Mouse (Mus musculus): Measurements from ENCODE around the gene Lasp1. TPM values are rescaled to one million over a fixed set of nuclear protein-coding genes. Genes with fewer than 3 reads are reported as not detected.
"Not testable (repeated sequence)": the region's sequence is repeated elsewhere in the genome, so short reads cannot be mapped to it uniquely, and the experiment has no call there.

Lasp1 gene
- total RNA-seq, 2 experiments from 2014 or later = 14.2 to 15.4 TPM

DNA sequence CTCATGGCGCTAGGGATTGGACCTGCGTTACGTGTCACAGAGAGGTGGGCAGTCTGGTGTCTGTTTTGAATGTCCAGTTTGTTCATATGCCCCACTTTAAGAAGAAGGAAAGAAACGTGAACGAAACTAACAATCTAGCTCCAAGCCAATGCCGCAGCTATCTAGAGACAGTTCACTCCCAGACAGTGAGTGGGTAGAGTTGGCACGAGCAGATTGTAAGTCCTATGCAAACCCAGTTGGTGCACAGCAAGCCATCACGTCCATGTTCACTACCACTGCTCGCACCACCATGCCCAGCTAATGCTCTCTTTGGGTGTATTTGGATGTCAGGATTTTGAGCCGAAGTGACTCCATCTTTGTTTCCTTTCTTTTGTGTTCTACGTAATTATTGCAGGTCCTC, 25.4 kb downstream of the Lasp1 start:
- no peak for DNase-seq
- intact Hi-C loops (cut with DNase I) = no loop called here

DNA sequence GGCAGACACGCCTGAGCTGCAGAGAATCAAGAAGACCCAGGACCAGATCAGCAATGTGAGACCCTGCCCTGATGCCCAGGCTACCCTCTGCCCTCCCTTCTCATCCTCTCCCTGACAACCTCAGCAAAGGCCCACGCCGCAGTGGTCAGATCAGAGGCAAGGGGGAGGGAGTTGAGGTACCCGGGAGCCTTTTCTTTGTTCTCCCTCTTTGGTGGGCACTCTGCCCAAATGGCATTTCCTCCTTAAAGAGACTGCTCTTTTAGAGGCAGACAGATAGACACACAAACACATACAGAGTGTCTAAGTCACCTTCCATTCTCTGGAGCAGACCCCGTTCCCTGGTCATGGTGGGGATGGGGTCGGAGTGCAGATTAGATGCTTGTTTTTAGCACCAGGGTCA, 26.1 kb downstream of the Lasp1 start:
- no peak for DNase-seq
- intact Hi-C loops (cut with DNase I) = loop anchor here (5.0 kb wide), 1 partner anchor 33 kb away; no protein-coding TSS in a partner anchor

DNA sequence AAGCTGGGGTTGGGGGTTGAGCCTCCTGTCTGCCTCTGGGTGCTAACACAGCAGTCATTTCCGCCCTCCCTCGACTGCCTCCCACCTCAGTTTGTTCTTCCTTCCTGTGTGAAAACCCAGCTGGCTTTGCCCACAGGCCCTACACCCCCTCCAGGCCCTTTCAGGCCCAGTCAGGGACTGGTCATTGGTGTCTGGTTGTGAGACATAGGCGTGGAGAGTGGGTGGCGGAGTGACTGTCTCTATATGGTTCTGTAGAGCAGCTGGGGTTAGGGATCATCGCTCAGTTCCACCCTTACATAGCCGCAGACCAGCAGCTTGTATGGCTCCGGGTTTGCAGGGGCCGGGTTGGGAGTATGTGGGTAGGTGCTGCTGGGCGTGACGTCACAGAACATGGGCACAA, 26.5 kb downstream of the Lasp1 start:
- no peak for DNase-seq
- intact Hi-C loops (cut with DNase I) = loop anchor here (5.0 kb wide), 1 partner anchor 33 kb away; no protein-coding TSS in a partner anchor

DNA sequence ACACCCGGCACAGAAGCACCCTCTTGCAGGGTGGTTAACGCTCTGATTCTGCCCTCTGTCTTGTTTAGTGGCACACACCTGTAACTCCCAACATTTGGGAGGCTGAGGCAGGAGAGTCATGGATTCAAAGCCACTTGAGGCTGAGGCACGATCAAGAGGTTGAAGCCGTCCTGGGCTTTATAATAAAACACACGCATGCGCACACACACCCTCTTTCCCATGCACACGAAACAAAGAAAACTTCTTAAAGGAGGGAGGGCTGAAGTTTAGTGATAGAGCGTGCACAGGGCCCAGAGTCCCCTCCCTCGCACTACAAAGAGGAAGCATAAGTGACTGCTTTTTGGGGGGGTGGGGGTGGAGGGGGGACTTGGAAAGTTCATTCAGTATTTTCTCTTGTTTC, 27.2 kb downstream of the Lasp1 start:
- DNase-seq = no peak
- intact Hi-C loops (cut with DNase I) = loop anchor here (5.0 kb wide), 1 partner anchor 34 kb away; no protein-coding TSS in a partner anchor

DNA sequence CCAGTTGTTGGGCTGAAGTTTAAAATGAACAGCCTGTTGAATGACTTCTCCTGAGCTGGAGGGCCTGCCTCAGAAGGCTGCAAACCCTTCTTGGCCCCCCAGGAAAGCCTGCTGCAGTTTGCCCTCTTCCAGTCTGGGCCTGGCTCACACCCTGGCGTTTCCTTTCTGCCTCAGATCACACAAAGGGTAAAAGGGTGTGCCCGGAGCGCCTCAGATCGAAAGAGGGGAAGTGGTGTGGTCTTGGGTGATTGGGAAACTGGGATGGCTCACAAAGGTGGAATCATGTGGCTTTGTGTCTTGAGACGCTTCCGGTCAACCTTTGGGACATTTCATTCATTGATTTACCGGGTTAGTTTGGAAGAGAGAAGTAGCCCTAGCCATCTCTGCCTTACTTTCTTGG, 27.6 kb downstream of the Lasp1 start:
- intact Hi-C loops (cut with DNase I) = loop anchor here (5.0 kb wide), 1 partner anchor 34 kb away; no protein-coding TSS in a partner anchor
- no peak for DNase-seq

DNA sequence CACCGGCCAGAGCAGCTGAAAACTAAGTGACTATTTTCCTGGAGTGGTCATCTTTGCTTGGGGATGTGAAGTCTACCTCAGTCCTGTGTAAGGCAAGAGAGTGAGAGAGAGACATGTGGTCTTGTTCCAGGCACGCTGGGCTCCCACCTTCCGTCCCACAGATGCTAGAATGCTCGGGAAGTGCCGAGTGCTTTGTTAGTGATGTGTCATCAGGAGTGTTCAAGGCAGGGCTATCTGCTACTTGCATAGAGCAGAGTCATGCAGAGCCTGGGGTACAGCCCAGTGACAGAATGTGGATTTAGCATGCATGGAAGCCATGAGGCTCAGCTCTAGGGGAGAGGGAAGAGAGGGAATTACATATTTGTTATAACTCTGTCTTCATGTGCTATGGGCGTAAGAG, 28.9 kb downstream of the Lasp1 start:
- intact Hi-C loops (cut with DNase I) = loop anchor here (5.0 kb wide), 1 partner anchor 35 kb away; no protein-coding TSS in a partner anchor
- DNase-seq = peak in 1 of 2 experiments; percentile 11

DNA sequence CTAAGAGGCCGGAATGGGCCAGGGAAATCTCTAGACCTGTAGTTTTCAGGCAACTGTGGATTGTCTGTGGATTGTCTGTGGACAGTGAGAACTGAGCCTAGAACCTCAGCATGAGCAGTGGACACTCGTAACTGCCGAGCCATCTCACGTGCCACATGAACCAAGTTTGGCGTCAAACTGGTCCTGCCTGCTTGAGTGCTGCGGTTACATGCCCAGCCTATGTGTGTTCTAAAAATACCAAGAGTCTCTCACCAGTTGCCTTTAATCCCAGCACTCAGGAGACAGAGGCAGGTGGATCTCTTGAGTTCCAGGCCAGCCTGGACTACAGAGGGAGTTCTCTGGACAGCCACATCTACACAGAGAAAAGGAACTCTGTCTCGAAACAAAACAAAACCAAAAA, 30.6 kb downstream of the Lasp1 start:
- DNase-seq = no peak
- intact Hi-C loops (cut with DNase I) = loop anchor here (5.0 kb wide), 1 partner anchor 37 kb away; no protein-coding TSS in a partner anchor

DNA sequence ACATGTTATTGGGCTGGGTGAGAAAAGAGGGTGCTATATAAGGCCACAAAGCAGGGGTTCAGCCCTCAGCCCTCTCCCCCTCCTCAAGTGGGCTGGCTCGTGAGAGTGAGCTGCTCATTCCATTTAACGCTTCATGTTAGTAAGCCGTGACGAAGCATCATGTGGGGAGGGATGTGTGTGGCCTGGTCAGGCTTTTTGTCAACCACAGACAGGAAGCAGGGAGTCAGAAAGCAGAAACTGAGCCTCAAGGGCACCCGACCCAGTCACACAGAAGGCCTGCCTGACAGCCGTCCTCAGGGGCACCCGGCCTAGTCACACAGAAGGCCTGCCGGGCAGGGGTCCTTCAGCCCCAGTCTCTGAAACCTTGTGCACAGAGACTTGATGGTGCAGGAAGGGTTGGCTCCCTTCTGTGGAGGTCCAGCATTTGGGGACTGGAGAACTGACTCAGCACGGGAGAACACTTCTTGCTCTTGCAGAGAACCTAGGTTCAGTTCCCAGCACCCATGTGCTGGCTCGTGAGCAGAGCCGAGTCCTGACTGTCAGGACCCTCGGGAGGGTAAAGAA, 31.2 kb downstream of the Lasp1 start:
- DNase-seq = no peak
- intact Hi-C loops (cut with DNase I) = loop anchor here (5.0 kb wide), 1 partner anchor 38 kb away; no protein-coding TSS in a partner anchor

DNA sequence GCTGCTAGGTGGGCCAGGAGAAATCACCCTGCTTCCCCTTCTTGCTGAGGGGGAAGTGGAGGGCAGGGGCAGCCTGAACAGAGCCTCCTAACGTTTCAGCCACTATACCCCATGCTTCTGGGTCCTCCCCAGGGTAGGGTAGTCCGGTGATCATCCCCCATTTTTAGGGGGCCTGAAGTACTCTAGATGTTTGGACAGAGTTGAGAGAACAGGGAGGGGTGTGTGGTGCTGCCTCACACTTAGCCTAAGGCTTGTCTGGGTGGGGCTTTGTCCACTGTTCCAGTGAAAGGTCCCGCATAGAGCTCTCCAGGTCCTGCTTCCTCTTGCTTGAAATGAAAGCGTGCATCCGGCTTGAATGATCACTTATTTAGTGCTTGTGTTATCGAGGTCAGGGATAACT, 31.7 kb downstream of the Lasp1 start:
- intact Hi-C loops (cut with DNase I) = no loop called here
- no peak for DNase-seq

DNA sequence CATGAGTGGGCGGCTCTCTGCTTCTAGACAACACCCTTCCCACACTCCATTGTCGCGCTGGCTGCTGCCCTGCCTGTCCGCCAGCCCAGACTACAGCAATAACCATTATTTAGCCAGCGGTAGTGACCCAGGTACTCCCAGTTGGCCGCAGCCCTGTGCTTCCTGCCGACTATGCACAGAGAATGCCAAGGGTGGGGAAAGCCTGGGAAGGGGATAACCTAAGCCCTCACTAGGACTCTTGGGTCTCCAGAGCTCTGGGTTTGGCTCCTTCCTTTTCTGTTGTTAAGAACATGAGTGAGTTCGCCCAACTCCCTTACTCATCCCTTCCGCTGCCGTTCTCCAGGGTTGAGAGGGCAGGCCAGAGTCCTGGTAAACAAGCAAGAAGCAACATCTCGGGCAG, 33.2 kb downstream of the Lasp1 start:
- intact Hi-C loops (cut with DNase I) = no loop called here
- no peak for DNase-seq

DNA sequence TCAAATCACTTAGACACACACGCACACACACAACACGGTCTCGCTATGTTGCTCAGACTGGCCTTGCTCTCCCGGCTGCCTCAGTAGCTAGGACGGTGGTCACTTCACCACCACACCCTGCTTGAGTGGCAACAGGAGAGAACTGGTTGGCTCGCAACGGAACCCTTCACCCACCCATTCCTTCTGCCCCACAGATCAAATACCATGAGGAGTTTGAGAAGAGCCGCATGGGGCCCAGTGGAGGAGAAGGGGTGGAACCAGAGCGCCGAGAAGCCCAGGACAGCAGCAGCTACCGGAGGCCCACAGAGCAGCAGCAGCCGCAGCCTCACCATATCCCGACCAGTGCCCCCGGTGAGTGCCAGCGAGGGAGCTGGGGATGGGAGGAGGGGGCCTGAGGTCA, 34.6 kb downstream of the Lasp1 start:
- intact Hi-C loops (cut with DNase I) = no loop called here
- no peak for DNase-seq

DNA sequence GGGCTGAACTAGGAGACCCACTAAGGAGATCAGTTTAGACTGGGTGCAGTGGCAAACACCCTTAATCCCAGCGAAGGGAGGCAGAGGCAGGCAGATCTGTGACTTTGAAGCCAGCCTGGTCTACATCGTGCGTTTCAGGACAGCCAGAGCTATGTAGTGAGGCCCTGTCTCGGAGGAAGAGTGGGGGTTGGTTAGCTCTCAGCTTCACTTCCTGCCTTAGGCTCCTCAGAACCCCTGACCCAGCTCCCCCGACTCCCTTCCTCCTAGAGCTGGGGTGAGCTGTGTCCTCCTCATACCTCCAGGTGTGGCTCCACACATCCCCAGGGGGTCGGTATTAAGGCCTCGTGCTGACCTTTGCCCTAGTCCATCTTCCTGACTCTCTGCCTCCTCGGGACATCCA, 37.7 kb downstream of the Lasp1 start:
- intact Hi-C loops (cut with DNase I) = loop anchor here (5.0 kb wide), 1 partner anchor 39 kb away; the partner anchor contains the start of gene Lasp1
- no peak for DNase-seq

DNA sequence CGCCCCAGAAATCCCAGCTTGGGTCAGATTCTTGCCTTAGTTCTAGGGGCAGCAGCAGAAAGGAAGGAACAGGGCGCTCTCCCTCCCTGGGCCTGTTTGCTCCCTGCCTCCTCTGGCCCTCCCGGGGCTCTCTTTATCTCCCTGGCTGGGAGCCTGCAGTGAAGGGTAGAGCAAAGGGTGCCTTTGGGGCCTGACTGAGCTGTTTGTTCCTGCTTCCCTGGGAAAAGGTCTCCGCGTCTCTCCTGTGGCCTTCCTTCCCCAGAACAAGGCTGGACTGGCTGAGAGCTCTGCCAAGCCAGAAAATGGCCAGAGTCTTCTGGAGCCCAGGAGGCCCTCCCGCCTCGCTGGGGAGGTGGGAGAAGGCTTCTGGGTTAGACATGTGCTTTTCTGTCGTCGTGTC, 38.3 kb downstream of the Lasp1 start:
- intact Hi-C loops (cut with DNase I) = loop anchor here (5.0 kb wide), 1 partner anchor 40 kb away; the partner anchor contains the start of gene Lasp1
- not testable (repeated sequence) for DNase-seq

DNA sequence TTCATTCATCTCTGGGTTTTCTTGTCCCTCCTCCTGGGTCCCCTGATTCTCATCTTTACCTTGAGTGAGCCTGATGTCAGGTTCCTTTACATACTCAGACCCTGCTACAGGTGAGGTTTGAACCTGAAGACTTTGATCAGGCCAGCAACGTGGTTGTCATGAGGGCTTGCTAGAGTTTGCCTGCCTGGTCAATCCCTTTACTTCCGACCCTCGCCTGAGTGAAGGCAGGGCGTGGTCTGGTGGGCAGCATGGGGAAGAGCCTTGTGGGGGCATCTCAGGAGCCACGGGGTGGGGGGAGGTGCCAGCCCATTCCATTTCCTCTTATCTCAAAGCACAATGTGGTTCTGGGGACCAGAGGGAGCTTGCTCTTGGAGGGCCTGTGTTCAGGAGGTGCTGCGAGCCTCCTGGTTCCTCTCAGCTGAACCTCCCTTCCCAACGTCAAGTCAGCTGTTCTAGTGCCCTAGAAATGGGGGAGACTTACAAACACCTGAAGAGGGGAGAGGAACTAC, 38.9 kb downstream of the Lasp1 start:
- intact Hi-C loops (cut with DNase I) = loop anchor here (5.0 kb wide), 1 partner anchor 40 kb away; the partner anchor contains the start of gene Lasp1
- DNase-seq = no peak

DNA sequence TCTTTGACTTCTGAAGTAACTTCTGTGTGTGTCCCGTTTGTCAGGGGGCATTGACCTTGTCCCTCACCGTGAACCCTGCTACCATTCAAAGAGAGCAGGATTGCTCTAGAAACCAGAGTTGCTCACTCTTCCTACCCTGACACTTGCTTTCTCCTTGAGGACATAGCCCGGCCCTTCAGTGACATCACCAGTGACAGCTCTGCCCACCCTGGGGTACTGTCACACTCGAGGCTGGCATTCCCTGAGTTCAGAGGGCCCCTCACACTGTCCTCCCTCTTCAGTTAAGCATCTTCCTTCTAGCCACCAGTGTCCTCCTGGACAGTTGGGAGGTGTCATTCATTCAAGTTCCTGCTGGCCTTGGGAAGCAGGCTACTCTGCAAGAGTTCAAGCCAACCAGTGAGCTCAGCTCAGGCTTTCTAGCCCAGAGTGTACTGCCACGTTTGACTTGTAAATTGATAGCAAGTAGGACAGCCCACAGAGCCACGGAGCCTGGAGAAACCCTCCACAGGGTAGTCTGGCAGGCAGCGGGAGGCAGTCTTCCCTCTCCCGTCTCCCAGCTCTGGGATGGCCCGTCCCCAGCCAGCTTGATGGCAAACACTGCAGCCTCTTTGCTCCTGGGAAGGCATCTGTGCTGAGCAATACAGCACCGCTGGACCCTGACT, 40.1 kb downstream of the Lasp1 start:
- DNase-seq = no peak
- intact Hi-C loops (cut with DNase I) = loop anchor here (5.0 kb wide), 1 partner anchor 42 kb away; the partner anchor contains the start of gene Lasp1

DNA sequence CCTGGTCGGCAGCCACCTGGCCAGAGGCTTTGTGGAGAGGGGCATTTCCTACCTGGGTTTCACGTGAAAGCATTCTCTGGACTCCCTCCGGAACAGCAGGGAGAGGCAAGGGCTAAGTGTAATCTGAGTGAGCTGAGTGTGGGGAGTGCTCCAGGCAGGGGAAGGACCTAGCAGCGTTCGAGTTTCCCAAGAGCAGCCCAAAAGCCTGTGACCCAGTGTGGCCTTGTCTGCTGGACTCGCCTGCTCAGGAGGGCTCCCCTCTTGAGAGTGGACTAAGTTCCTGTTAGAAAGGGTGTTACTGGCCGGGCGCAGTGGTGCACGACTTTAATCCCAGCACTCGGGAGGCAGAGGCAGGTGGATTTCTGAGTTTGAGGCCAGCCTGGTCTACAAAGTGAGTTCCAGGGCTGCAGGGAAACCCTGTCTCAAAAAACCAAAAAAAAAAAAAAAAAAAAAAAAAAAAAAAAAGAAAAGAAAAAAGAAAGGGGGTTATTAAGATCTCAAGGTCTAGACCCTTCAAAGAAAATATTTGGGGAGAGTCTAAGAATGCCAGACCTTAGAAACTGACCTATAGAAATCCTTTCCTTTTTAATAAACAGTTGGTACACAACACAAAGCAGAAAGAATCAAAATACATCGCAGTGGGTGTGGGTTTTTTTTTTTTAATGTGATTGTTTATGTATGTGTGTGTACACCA, 40.8 kb downstream of the Lasp1 start:
- intact Hi-C loops (cut with DNase I) = loop anchor here (5.0 kb wide), 1 partner anchor 42 kb away; the partner anchor contains the start of gene Lasp1
- DNase-seq = no peak

DNA sequence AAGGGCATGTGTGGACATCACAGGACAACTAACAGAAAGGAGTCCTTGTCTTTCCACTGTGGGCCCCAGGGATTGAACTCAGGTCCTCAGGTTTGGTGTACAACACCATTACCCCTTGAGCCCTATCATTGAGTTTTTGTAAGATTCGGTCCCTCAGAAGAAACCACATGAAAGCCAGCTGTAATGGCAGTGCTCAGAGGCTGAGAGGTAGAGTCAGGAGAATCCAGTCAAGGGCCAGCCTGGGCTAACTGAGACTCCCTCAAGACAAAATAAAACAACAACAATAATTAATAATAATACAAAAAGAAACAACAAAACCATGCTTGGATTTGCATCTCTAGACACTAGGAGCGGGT, 41.3 kb downstream of the Lasp1 start:
- intact Hi-C loops (cut with DNase I) = no loop called here
- DNase-seq = no peak

DNA sequence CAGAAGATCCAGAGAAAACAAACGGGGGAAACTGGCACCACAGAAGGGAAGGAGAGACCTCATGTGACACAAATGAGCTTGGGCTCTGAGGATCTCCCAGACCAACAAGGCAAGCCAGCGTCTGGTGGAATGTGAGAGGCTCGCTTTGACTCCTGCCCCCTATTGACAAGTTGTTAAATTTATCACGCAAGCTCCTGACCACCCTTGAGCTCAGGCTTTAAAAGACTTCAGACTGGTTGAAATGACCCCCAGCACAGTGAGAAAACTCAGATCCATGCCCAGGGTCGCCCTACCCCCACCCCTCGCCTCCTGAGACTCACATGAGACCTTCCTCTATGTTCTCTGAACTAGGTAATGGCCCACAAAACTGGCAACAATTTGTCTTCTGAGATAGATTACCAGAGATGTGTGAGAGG, 41.7 kb downstream of the Lasp1 start, which contains the start of gene B230217C12Rik:
Gene B230217C12Rik (plus strand): TSS at position 242 of the 416 bp plus-strand sequence.
- intact Hi-C loops (cut with DNase I) = no loop called here
- peak in 1 of 2 experiments; percentile 15 for DNase-seq

DNA sequence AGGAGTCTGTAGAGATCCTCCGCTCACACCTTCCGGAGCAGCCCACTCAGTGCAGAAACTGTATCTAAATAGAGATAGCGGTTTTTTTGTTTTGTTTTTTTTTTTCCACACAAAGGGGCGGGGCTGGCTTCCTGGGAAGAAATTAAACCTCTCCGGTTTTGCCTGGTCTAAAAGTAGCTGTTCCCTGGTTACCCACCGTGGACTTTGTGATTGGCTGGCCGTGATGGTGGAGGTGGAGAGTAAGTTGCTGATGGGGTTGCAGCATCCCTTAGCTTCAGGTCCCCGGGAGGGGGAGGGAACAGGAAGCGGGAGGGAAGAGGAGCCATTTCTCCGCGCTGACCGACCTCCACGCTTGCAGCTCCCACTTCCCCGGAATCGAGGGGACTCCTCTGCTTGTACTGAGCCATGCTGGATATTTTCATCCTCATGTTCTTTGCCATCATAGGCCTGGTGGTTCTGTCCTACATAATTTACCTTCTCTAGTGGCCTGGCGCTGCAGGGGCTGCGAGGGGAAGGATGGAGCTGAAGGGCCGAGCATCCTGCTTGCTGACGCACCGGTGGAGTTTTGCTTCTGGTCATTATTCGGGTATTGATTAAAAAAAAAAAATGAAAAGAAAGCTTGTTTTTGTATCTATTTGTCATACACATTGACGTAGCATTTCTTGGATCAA, 42.3 kb downstream of the Lasp1 start:
- peak; percentile 53 to 69 for DNase-seq
- intact Hi-C loops (cut with DNase I) = no loop called here

DNA sequence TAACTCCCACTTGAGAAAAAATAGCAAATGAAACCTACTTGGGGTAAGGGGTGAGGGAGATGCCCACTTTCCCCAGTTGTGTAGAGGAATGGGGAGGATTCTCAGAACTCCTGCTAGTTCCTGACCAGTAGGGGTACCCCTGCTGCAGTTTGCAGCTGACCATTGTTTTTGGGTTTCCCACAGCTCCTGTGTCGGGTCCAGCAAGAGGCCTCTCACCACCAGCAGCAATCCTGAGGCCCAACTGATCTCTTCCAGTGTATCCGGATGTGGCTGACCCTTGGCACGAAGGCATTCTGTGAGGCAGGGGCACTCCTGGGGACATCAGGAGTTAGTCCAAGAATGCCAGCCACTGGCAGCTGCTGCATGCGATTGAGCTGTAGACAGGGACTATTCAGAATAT, 43.2 kb downstream of the Lasp1 start:
- intact Hi-C loops (cut with DNase I) = no loop called here
- no peak for DNase-seq

All from gastrocnemius, postnatal 36 days (tissue).